Mouse (Mus musculus) liver, adult 2 months (tissue): ENCODE measurements around the gene Hist1h2ab. TPM values are rescaled to one million over a fixed set of nuclear protein-coding genes. Genes with fewer than 3 reads are reported as not detected.
A peak's percentile ranks its signal among the peaks of the same experiment; 100 is the strongest.

ENCODE experiments used
- DNase-seq: peaks from one replicate; pipeline ENCODE4 v3.0.0-alpha.2; 2011; ENCODE audit warnings: low read depth, low spot score; ENCODE audit errors: extremely low read depth
- H3K27ac ChIP-seq: fragments of 200-500 bp; replicated peaks from 2 replicates; pipeline ENCODE4 v1.5.1; 2012; ENCODE audit warnings: low read depth, mild to moderate bottlenecking, control low read depth, inconsistent platforms, low read length; ENCODE audit not compliant: insufficient read depth
- H3K27me3 ChIP-seq: fragments of 200-500 bp; 2 replicates; pipeline ENCODE4 v1.6.1; 2012; ENCODE audit warnings: mild to moderate bottlenecking, moderate library complexity, low read length, inconsistent platforms; ENCODE audit not compliant: control insufficient read depth, insufficient read depth
- H3K36me3 ChIP-seq: fragments of 200-500 bp; 2 replicates; pipeline ENCODE4 v1.6.1; 2012; ENCODE audit warnings: low read length, inconsistent platforms; ENCODE audit not compliant: control insufficient read depth, insufficient read depth
- H3K4me1 ChIP-seq: fragments of 200-500 bp; 2 replicates; pipeline ENCODE4 v1.6.1; 2011; ENCODE audit warnings: low read length; ENCODE audit not compliant: control insufficient read depth, insufficient read depth
- H3K4me3 ChIP-seq: fragments of 200-500 bp; 2 replicates; pipeline ENCODE4 v1.5.1; 2011; ENCODE audit warnings: low read depth, mild to moderate bottlenecking, control low read depth, low read length, moderate library complexity; ENCODE audit not compliant: insufficient read depth
- H3K79me2 ChIP-seq: fragments of 200-500 bp; 2 replicates; pipeline ENCODE4 v1.6.1; 2012; ENCODE audit warnings: inconsistent platforms, mild to moderate bottlenecking, low read length, moderate library complexity; ENCODE audit not compliant: control insufficient read depth, insufficient read depth
- H3K9ac ChIP-seq: fragments of 200-500 bp; 2 replicates; pipeline ENCODE4 v1.6.1; 2012; ENCODE audit warnings: low read depth, mild to moderate bottlenecking, control low read depth, inconsistent platforms, low read length
- CTCF ChIP-seq: fragments of 200-500 bp; IDR thresholded peaks from 2 replicates; pipeline ENCODE4 v1.5.1; 2011; ENCODE audit warnings: low read depth, low read length, control low read depth
- POLR2A ChIP-seq: fragments of 200-500 bp; IDR thresholded peaks from 2 replicates; pipeline ENCODE4 v1.6.1; 2011; ENCODE audit warnings: low read length, control low read depth; ENCODE audit not compliant: insufficient read depth; ENCODE audit errors: extremely low read depth
- whole genome bisulfite sequencing: fragments of 180-500 bp; shearing (Covaris S2); methylation state at CpG from one replicate; pipeline ENCODE4 v1.1.7; 2018; 5-methylcytosine and 5-hydroxymethylcytosine counted together
- polyA plus RNA-seq: library from polyadenylated mRNA; depleted of rRNA; stranded (reverse); fragments of >200 nt; gene quantifications from 2 replicates; pipeline ENCODE4 v1.2.3, GENCODE M21; 2012
- total RNA-seq: library from RNA; depleted of rRNA; stranded (reverse); fragments of >200 nt; gene quantifications from 2 replicates; pipeline ENCODE4 v1.2.3, GENCODE M21; 2014

The Hist1h2ab gene
- total and polyA plus RNA-seq, 2 experiments: 1.0 to 19.4 TPM

- no peaks in the 10 kb centered on the region for H3K36me3 ChIP-seq
- no peak overlapping the region for H3K9ac ChIP-seq
- no peak overlapping the region for H3K4me3 ChIP-seq
- H3K79me2 ChIP-seq: no peaks in the 10 kb centered on the region
- no peak for DNase-seq
- TF ChIP-seq POLR2A (no peak), CTCF (no peak)
- H3K27me3 ChIP-seq: no peaks in the 10 kb centered on the region
- peaks cover 4% of the 10 kb centered on the region for H3K4me1 ChIP-seq
- H3K27ac ChIP-seq: no peak overlapping the region
These were observed 4.1 kb downstream of the Hist1h2ab start for GRCm38 (mm10) chr13:23755000-23755399.

DNA sequence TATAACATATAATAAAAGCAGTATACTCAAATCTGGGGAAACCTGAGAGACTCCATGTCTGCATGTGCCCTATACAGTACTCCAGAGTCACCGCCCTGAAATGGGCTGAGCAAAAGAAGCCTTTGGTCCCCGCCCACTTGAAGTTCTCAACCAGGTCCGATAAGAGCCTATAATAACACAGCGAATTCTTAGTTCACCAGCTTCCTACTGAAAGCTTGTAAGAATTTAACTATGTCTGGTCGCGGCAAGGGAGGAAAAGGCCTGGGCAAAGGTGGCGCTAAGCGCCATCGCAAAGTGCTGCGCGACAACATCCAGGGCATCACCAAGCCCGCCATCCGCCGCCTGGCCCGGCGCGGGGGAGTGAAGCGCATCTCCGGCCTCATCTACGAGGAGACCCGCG is 5.9 kb downstream of the Hist1h2ab start, which contains the start of gene Hist1h4b:
TSS of gene Hist1h4b (plus strand) at position 224 of the 400 bp plus-strand sequence.
- H3K79me2 ChIP-seq: no peaks in the 10 kb centered on the region
- no peaks in the 10 kb centered on the region for H3K27me3 ChIP-seq
- under 1% methylated on average over 20 of the region's 22 CpGs for WGBS
- peak; percentile 95 for DNase-seq
- H3K9ac ChIP-seq: peak within 1 kb of the TSS; percentile 3; the same call in 1 of the 2 replicates
- H3K4me1 ChIP-seq: peaks cover 11% of the 10 kb centered on the region; the same call in 1 of the 2 replicates
- H3K4me3 ChIP-seq: peak within 1 kb of the TSS; percentile 34; the same call in 1 of the 2 replicates
- H3K27ac ChIP-seq: peak within 1 kb of the TSS; percentile 28; the same call in 1 of the 2 replicates
- no peaks in the 10 kb centered on the region for H3K36me3 ChIP-seq
- TF ChIP-seq POLR2A (peak; percentile 95), CTCF (no peak)

DNA sequence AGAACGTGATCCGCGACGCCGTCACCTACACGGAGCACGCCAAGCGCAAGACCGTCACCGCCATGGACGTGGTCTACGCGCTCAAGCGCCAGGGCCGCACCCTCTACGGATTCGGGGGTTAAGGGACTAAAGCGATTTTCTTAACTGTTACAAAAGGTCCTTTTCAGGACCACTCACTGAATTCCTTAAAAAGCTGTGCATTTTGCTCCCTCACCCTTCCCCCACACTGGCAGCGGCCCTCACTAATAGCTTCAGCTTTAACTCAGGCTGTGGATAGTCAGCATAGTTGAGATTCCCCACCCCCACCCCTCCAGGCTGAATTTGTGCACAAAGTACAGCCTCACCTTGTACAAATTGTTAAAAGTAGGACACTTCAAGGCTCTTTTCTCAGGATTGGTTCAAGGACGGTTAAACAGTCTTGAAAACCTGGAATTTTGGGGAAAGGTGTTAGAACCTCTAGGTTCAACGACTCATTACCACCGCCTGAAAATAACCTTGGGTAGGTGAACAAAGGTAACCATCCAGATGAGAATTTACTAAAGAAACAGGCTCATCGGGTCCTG is 6.4 kb downstream of the Hist1h2ab start:
- Histone ChIP-seq H3K4me1 (peaks cover 11% of the 10 kb centered on the region; the same call in 1 of the 2 replicates), H3K9ac (peak overlapping the region; percentile 3; the same call in 1 of the 2 replicates), H3K27me3 (no peaks in the 10 kb centered on the region), H3K27ac (peak overlapping the region; percentile 9; the same call in 1 of the 2 replicates), H3K79me2 (no peaks in the 10 kb centered on the region), H3K4me3 (peak overlapping the region; percentile 34; the same call in 1 of the 2 replicates), H3K36me3 (no peaks in the 10 kb centered on the region)
- DNase-seq: peak; percentile 57
- 1% methylated on average over 19 of the region's 23 CpGs for WGBS
- TF ChIP-seq CTCF (no peak), POLR2A (no peak)

DNA sequence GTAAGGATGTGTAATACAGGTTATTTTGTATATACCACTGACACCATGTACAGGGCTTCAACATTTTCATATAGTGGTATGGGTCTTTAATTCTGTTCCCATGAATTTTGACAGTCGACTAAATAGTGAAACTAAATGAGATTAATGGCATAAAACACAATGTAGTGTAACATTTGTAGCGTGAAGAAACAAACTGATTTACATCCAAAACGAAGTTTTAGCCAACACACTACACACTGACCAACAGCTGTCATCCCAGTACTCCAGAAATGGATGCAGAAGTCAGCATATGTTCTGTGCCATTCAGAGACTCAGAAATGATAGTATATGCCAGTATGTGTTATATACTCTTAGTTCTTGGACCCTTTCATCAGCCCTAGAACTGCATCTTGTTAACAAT is 7.0 kb downstream of the Hist1h2ab start:
- no peak for DNase-seq
- no peak overlapping the region for H3K27ac ChIP-seq

GRCm38 (mm10) chr13:23759251-23759771 is 8.4 kb downstream of the Hist1h2ab start:
- 96% methylated on average over 3 of the region's 3 CpGs for WGBS
- no peak overlapping the region for H3K4me3 ChIP-seq
- H3K36me3 ChIP-seq: no peaks in the 10 kb centered on the region
- H3K27ac ChIP-seq: no peak overlapping the region
- peaks cover 11% of the 10 kb centered on the region; the same call in 1 of the 2 replicates for H3K4me1 ChIP-seq
- no peaks in the 10 kb centered on the region for H3K79me2 ChIP-seq
- H3K27me3 ChIP-seq: no peaks in the 10 kb centered on the region
- DNase-seq: no peak
- no peak overlapping the region for H3K9ac ChIP-seq
- no peak for TF ChIP-seq POLR2A
- no peak for TF ChIP-seq CTCF

More for the DNA sequence above, 7.0 kb downstream of the Hist1h2ab start:
- no peaks in the 10 kb centered on the region for H3K27me3 ChIP-seq
- H3K4me1 ChIP-seq: peaks cover 11% of the 10 kb centered on the region; the same call in 1 of the 2 replicates
- no peaks in the 10 kb centered on the region for H3K79me2 ChIP-seq
- H3K4me3 ChIP-seq: no peak overlapping the region
- WGBS: 52% methylated on average over 3 of the region's 3 CpGs
- no peaks in the 10 kb centered on the region for H3K36me3 ChIP-seq
- TF ChIP-seq POLR2A: no peak
- TF ChIP-seq CTCF: no peak
- H3K9ac ChIP-seq: no peak overlapping the region

GRCm38 (mm10) chr13:23759916-23760239 is 9.0 kb downstream of the Hist1h2ab start:
- no peak overlapping the region for H3K27ac ChIP-seq
- H3K79me2 ChIP-seq: no peaks in the 10 kb centered on the region
- H3K4me1 ChIP-seq: peaks cover 11% of the 10 kb centered on the region; the same call in 1 of the 2 replicates
- no peaks in the 10 kb centered on the region for H3K27me3 ChIP-seq
- H3K4me3 ChIP-seq: no peak overlapping the region
- no peaks in the 10 kb centered on the region for H3K36me3 ChIP-seq
- DNase-seq: no peak
- H3K9ac ChIP-seq: no peak overlapping the region
- WGBS: 67% methylated on average over 1 of the region's 1 CpGs
- TF ChIP-seq CTCF: no peak
- TF ChIP-seq POLR2A: no peak
